9 mouse cellular contexts compared by ENCODE assay signal in genomic region chr10:58394170-58394569, GRCm38 (mm10). TPM values are rescaled to one million over a fixed set of nuclear protein-coding genes. Genes with fewer than 3 reads are reported as not detected.
DNase-seq lines count a peak whose midpoint lies in the region; ATAC-seq lines count a peak whose summit lies in the region.
"Had no signal": no experiment of that assay in that cellular context is flagged by ENCODE, and none has a peak within 500 bp of the region (broad histone marks: within the 10 kb centered on the region; RNA-seq: fewer than 3 reads in every experiment).

No protein-coding gene starts in this region.

- H3K4me1 ChIP-seq in hindbrain, embryonic 15.5 days (replicated peaks), result peaks cover 7% of the 10 kb centered on the region; the same call in 1 of the 2 replicates
- H3K4me1 ChIP-seq in hindbrain, embryonic 12.5 days, result no peaks in the 10 kb centered on the region; the same call in 1 of the 2 replicates
- H3K4me1 ChIP-seq in midbrain, embryonic 13.5 days (replicated peaks), result 0 out of 2 replicates have a peak, but pooled peaks cover 12% of the 10 kb centered on the region
- H3K4me1 ChIP-seq: neural tube, embryonic 12.5 days had no signal

- H3K27ac ChIP-seq in hindbrain, embryonic 15.5 days (replicated peaks), result no peak overlapping the region
- no peak overlapping the region for H3K27ac ChIP-seq in hindbrain, embryonic 12.5 days
- H3K27ac ChIP-seq in midbrain, embryonic 13.5 days, result no peak overlapping the region
- H3K27ac ChIP-seq: neural tube, embryonic 12.5 days had no signal

- H3K36me3 ChIP-seq in hindbrain, embryonic 15.5 days, result no peaks in the 10 kb centered on the region
- 0 out of 2 replicates have a peak, but pooled peaks cover under 1% of the 10 kb centered on the region for H3K36me3 ChIP-seq in hindbrain, embryonic 12.5 days
- H3K36me3 ChIP-seq in midbrain, embryonic 13.5 days, result peaks cover 5% of the 10 kb centered on the region; the same call in 1 of the 2 replicates

- peak; percentile 99 for DNase-seq in heart, adult 11 months
- DNase-seq in kidney, postnatal 25 days, result peak; percentile 35 to 64
- DNase-seq in ovary, adult 18-20 months (ENCODE audit: low spot score), result peak; percentile 64
- no peak for DNase-seq in retina, embryonic 14.5 days (ENCODE audit: low spot score)

- WGBS in hindbrain, embryonic 15.5 days, result 68% methylated on average over 10 of the region's 10 CpGs
- 75% methylated on average over 10 of the region's 10 CpGs for WGBS in hindbrain, embryonic 12.5 days
- WGBS in midbrain, embryonic 13.5 days, result 68% methylated on average over 10 of the region's 10 CpGs

- H3K4me3 ChIP-seq in hindbrain, embryonic 15.5 days, result no peak overlapping the region
- H3K4me3 ChIP-seq in hindbrain, embryonic 12.5 days, result no peak overlapping the region
- no peak overlapping the region for H3K4me3 ChIP-seq in midbrain, embryonic 13.5 days (replicated peaks)
- H3K4me3 ChIP-seq: neural tube, embryonic 12.5 days had no signal

- no peaks in the 10 kb centered on the region for H3K9me3 ChIP-seq in hindbrain, embryonic 15.5 days
- H3K9me3 ChIP-seq in hindbrain, embryonic 12.5 days (replicated peaks), result no peaks in the 10 kb centered on the region
- no peaks in the 10 kb centered on the region for H3K9me3 ChIP-seq in midbrain, embryonic 13.5 days
- H3K9me3 ChIP-seq: neural tube, embryonic 12.5 days had no signal

- no peak overlapping the region for H3K4me2 ChIP-seq in hindbrain, embryonic 15.5 days
- no peak overlapping the region for H3K4me2 ChIP-seq in hindbrain, embryonic 12.5 days (replicated peaks)
- H3K4me2 ChIP-seq in midbrain, embryonic 13.5 days (replicated peaks), result no peak overlapping the region
- H3K4me2 ChIP-seq: neural tube, embryonic 12.5 days had no signal

- ATAC-seq in hindbrain, embryonic 15.5 days (ENCODE audit: low FRiP score, low read depth), result 0 out of 2 replicates have a peak, but pooled peaks have one; percentile 27
- no peak for ATAC-seq in hindbrain, embryonic 12.5 days (ENCODE audit: low FRiP score)
- ATAC-seq in megakaryocyte progenitor cell, adult 5-6 weeks (replicated peaks; ENCODE audit: poor library complexity), result no peak
- ATAC-seq in midbrain, embryonic 13.5 days, result no peak

- no peaks in the 10 kb centered on the region for H3K27me3 ChIP-seq in hindbrain, embryonic 15.5 days
- no peaks in the 10 kb centered on the region for H3K27me3 ChIP-seq in hindbrain, embryonic 12.5 days
- H3K27me3 ChIP-seq in midbrain, embryonic 13.5 days, result no peaks in the 10 kb centered on the region
- H3K27me3 ChIP-seq: neural tube, embryonic 12.5 days had no signal

- H3K9ac ChIP-seq in hindbrain, embryonic 15.5 days, result no peak overlapping the region
- H3K9ac ChIP-seq in hindbrain, embryonic 12.5 days, result no peak overlapping the region
- H3K9ac ChIP-seq in midbrain, embryonic 13.5 days (replicated peaks), result no peak overlapping the region
- H3K9ac ChIP-seq: neural tube, embryonic 12.5 days had no signal

RNA-seq across cellular contexts. Expression of gene Ranbp2, which starts 52.5 kb away (rescaled TPM):
- 13.5 and 14.6 TPM in 2 replicates for polyA plus RNA-seq in hindbrain, embryonic 15.5 days (2015; fragmentation: Nextera tagmentation; extraction: Ambion mirVana)
- polyA plus RNA-seq in hindbrain, embryonic 12.5 days (2016; fragmentation: Nextera tagmentation; extraction: Ambion mirVana), result 30.5 and 31.6 TPM in 2 replicates
- total RNA-seq in megakaryocyte progenitor cell, adult 5-6 weeks (2015), result 158 and 161 TPM in 2 replicates
- 177 and 233 TPM in 2 replicates for total RNA-seq in megakaryocyte progenitor cell, adult 5-6 weeks (2017)
- polyA plus RNA-seq in midbrain, embryonic 13.5 days (2015; fragmentation: Nextera tagmentation; extraction: Ambion mirVana), result 22.0 and 23.2 TPM in 2 replicates
